Mouse (Mus musculus) frontal cortex, adult 2 months (tissue): ENCODE data around the gene Mgat4b. TPM values are rescaled to one million over a fixed set of nuclear protein-coding genes. Genes with fewer than 3 reads are reported as not detected.
A peak's percentile ranks its signal among the peaks of the same experiment; 100 is the strongest.

Experiments
- DNase-seq, 2 experiments: peaks; one replicate each; pipeline ENCODE4 v3.0.0; 2022; ENCODE audit warnings: low spot score in 1 of 2; ENCODE audit errors: extremely low spot score in 1 of 2
- polyA plus RNA-seq: library from polyadenylated mRNA; depleted of rRNA; stranded (reverse); fragments of >200 nt; gene quantifications from 2 replicates; pipeline ENCODE4 v1.2.3, GENCODE M21; 2012

Gene Mgat4b
- polyA plus RNA-seq, 1 experiment, result 57.7 TPM

GRCm38 (mm10) chr11:50198916-50199315, 11.8 kb upstream of the Mgat4b start:
- DNase-seq, result no peak

GRCm38 (mm10) chr11:50200613-50201012, 10.1 kb upstream of the Mgat4b start:
- DNase-seq, result no peak

GRCm38 (mm10) chr11:50201590-50201989, 9.1 kb upstream of the Mgat4b start:
- DNase-seq, result no peak

- no peak for DNase-seq
Observed at GRCm38 (mm10) chr11:50203302-50203827, 7.3 kb upstream of the Mgat4b start.

GRCm38 (mm10) chr11:50205434-50205833, 5.3 kb upstream of the Mgat4b start:
- DNase-seq, result no peak

- no peak for DNase-seq
Observed at GRCm38 (mm10) chr11:50206037-50206436, 4.7 kb upstream of the Mgat4b start.

- no peak for DNase-seq
Observed at GRCm38 (mm10) chr11:50207344-50207743, 3.3 kb upstream of the Mgat4b start.

- no peak for DNase-seq
Observed at GRCm38 (mm10) chr11:50208039-50208438, 2.7 kb upstream of the Mgat4b start.

- peak; percentile 79 to 85 for DNase-seq
Observed at GRCm38 (mm10) chr11:50210101-50210504, 587 bp upstream of the Mgat4b start.

- DNase-seq, result no peak
Observed at GRCm38 (mm10) chr11:50211322-50212059, 801 bp downstream of the Mgat4b start.

GRCm38 (mm10) chr11:50212060-50212739, 1.5 kb downstream of the Mgat4b start:
- no peak for DNase-seq

GRCm38 (mm10) chr11:50212848-50213758, 2.4 kb downstream of the Mgat4b start:
- DNase-seq, result no peak

GRCm38 (mm10) chr11:50214631-50215030, 3.9 kb downstream of the Mgat4b start:
- DNase-seq, result no peak

- DNase-seq, result no peak
Observed at GRCm38 (mm10) chr11:50215633-50216032, 4.9 kb downstream of the Mgat4b start.

- DNase-seq, result no peak
Observed at GRCm38 (mm10) chr11:50216724-50217366, 6.2 kb downstream of the Mgat4b start.

- DNase-seq, result no peak
Observed at GRCm38 (mm10) chr11:50217811-50218210, 7.1 kb downstream of the Mgat4b start.

GRCm38 (mm10) chr11:50219833-50220232, 9.1 kb downstream of the Mgat4b start:
- DNase-seq, result no peak

- no peak for DNase-seq
Observed at GRCm38 (mm10) chr11:50222559-50223276, 12.0 kb downstream of the Mgat4b start.

- no peak for DNase-seq
Observed at GRCm38 (mm10) chr11:50223783-50224662, 13.3 kb downstream of the Mgat4b start.
